Mouse (Mus musculus): Measurements from ENCODE around the gene Csf2.
"Not testable (repeated sequence)": the region's sequence is repeated elsewhere in the genome, so short reads cannot be mapped to it uniquely, and the experiment has no call there.

The Csf2 gene

DNA sequence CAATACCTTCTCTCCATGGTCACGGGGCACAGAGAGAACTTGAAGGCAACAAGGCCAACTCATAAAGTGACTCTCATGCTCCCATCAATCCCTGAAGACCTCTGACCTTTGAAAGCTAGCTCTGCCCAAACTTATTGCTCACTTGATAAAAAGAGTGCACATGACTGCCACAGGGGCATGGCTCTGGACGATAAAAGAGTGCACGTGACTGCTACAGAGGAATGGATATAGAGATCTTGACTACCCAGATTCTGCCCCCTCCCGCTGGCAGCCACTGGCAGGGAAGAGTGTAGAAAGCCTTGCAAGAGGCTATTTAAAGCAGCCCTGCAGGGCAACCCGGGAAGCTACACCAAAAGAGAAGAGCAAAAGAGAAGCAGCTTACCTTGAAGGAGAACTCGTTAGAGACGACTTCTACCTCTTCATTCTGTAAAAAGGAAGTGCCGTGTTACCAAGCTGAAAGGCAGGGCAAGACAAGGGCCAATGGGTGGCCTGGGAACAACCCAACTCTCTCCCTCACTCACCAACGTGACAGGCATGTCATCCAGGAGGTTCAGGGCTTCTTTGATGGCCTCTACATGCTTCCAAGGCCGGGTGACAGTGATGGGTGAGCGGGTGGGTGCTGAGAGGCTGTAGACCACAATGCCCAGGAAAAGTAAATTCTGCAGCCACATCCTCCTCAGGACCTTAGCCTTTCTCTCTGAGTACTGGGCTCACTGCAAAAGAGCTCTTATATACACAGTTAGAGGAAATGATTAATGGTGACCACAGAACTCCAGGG lies at the start of gene Csf2:
Gene Csf2 (minus strand): TSS at position 728 of the 778 bp plus-strand sequence.
- no peak for DNase-seq (ENCODE audit: low read depth, low spot score)

- no peak for DNase-seq (ENCODE audit: low read depth, low spot score)
These were observed 49.3 kb upstream of the Csf2 start for GRCm38 (mm10) chr11:54298777-54299176.

DNA sequence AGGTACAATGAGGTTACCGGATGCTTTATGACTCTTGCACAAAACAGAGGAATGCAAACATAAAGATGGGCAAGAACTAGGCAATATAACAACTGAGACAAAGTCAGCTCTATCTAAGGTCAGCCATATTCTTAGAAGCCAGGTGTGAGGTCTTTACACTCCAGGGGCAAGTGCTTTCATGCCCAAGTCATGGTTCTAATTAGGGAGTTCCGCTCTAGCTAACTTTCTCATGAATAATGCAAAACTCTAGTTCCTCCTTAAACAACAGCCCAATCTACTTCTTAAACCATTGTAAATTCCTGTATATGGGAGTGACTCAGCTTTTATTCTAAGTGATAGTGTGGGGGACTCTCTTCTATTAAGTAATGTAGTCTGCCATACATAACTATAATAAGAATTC lies 48.0 kb upstream of the Csf2 start:
- DNase-seq (ENCODE audit: low read depth, low spot score), result not testable (repeated sequence)

DNA sequence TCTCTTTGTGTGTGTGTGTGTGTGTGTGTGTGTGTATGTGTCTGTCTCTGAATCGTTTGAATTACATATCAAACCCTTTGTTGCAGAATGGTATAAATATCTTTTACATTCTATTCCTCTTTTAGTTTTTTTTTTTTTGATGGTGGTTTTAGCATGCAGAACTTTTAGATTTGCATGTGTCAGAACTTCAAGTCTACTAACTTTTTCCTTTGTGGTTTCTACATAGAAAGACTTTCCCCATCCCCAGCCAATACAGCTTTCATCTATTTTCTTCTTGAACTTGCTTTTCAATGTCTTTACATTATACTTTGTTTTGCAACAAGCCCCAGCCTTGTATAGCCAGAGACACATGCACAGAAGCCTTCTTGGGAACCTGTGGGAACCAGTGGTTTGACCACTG lies 47.3 kb upstream of the Csf2 start:
- no peak for DNase-seq (ENCODE audit: low read depth, low spot score)

DNA sequence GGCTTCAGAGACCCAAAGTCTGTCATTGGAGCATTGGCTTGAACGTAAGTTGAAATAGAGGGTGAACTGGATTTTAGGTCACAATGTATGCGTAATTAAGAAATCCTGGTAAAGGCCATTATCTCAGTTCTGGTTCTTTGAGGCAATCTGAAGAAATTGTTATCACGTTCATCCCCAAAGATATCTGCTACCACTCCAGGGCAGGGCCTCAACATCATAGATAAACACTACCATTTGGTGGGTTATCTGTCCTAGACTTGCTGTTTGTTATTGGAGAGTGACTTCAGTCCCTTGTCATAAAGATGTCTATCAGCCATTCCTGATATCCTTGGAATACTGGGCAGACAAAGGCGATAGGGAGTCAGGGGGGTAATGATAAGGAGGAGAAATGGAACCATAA lies 46.5 kb upstream of the Csf2 start:
- no peak for DNase-seq (ENCODE audit: low read depth, low spot score)

DNA sequence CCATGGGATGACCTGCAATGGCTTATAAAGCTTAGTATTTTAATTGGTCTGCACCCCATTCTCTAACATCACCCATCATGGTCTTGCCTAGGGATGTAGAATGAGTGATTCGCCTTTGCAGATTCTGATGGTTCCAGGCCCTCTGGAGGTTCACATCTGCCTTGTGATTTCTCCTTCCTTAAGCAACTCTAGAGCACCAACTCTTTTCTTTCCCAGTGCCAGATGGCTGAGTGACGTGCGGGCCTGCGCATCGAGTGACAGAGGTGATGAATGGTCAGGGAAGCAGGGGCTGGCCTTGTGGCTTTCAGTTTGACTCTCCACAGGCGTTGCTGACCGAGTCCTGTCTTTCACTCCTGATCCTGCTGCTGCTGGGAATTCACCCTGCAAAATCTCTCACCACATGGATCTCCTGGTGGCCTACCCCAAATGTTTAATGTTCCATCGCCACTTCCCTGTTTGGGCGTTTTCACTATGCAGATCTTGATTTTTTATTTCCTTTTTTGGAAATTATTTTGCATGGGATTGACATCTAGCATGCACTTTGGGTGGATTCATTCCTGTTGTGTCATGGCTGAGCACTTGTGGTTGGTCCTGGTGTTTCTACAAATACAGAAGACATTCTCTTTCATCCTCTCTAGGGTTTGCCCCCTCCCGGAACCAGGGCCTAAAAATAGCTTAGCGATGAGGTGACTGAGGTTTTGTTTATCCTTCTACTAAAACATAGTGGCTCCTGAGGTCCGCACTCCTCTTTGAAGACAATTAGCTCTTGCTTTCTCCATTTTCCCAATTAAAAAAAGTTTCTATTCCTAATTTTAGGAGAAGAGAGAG lies 44.7 kb upstream of the Csf2 start:
- no peak for DNase-seq (ENCODE audit: low read depth, low spot score)

DNA sequence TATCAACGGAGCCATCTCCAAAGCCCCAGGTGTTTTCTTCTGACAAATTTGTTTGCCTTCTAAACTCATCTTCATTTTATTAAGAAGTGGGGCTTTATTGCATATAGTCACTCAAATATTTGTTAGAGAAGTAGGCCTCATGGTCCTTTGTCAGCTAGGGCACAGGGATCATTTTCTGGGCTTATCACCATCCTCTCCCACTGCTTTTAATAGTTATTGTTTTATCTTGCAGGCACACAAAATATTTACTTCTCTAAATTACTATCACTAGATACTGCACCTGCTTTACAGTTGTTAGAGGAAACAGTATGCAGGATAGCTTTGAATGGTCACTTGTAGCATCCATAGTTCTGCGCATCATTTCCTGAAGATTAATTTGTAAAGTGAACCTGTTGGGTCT lies 42.7 kb upstream of the Csf2 start:
- no peak for DNase-seq (ENCODE audit: low read depth, low spot score)

GRCm38 (mm10) chr11:54287821-54288453 lies 38.5 kb upstream of the Csf2 start:
- no peak for DNase-seq (ENCODE audit: low read depth, low spot score)

DNA sequence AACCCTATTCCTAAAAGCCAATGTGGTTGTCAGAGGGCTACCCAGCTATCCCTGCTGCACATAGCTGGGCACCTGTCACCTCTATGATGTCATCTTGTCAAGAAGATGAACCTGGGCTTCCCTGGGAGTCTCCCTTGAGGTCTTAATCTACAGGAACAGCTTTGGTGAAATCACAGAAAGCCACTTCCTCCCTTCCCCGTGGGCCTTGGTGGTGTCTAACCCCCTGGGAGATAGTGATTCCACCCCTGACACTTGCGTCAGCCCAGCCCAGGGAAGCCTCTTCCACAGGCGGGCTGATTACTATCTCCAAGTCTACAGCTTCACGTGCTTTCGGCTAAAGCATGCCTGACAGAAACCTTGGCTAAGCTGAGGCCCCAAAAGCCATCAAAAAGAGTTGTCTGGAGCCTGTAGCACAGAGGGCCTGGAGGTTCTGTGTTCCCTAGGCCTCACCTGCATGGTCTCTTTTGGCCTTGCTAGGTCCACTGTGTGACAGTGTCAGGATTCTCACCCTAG lies 22.0 kb upstream of the Csf2 start:
- DNase-seq (ENCODE audit: low read depth, low spot score), result no peak

DNA sequence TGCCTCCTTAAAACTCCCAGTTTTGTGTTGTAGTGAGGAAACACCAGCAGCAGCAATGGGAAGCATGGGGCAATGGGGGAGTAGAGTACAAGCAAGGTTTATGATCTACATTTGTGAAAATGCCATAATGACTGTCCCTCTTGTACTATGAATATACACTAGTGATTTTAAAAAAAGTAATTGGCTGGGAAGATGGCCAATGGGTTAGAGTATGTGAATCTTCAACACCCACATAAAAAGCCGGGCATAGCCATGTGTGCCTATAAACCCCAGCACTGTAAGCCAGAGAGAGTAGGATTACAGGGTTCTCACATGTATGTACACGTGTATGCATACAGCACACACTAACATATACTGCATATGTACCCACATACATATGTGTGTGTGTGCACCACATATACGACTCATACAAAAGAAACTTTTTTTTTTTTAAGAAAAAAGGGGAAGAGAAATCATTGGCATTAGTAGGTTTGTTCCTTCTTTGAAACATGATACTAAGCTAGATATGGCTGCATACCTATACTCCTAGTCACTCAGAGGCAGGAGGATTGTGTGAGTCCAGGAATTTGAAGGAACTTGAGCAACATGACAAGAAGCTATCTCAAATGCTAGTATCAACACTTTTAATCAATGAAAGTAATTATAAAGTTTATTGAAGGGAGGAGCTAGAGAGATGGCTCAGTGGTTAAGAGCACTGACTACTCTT lies 19.9 kb upstream of the Csf2 start:
- DNase-seq (ENCODE audit: low read depth, low spot score), result no peak

DNA sequence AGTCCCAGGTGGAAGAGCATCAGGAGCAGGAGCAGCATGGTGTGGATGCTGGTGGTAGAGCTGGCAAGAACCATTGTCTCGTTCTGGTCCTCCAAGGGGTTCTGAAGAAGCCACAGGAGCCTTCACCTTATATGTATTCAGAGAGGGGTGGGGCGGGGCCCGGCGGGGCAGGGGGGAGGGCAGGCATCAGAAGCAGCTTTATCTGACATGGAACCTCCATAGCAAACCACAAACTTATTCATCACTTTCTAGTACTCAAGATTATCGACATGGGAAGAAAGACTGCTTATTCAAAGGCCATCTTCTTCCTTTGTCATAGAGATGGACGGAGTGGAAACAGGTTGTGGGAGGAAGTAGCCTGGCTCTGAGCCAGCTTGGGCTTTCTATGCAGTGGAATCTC lies 17.7 kb upstream of the Csf2 start, which contains the start of gene Il3:
Gene Il3 (minus strand): TSS at position 101 of the 400 bp plus-strand sequence.
- DNase-seq (ENCODE audit: low read depth, low spot score), result no peak

- DNase-seq (ENCODE audit: low read depth, low spot score), result no peak
These were observed 15.1 kb upstream of the Csf2 start for GRCm38 (mm10) chr11:54264542-54264941.

DNA sequence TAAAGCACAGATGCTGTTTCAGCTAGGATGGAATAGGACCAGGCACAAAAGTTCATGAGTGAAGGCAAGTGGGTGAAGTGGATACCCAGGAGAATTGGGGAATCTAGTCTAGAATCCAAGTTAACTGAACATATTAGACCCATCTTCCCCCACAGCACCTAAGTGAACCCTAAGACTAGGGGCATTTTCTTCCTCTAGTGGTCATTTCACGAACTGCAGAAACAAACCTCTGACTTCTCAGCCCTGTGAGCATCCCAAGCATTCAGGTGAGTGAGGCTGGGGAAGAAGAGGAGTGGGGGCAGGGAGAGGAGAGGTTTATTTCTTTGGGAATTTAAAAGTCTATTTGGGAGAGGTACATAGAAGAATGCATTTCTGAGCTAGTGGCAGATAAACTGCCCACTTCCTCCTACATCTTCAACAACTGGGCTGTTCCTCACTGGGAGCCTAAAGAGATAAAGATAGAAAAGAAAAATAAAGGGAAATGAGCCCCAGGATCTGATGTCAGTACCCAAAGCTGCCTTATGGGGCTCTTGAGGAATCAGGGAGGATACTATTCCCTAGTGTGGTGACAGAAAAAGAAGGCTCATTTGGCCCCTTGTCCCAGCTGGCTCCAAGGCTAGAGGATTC lies 14.1 kb upstream of the Csf2 start:
- no peak for DNase-seq (ENCODE audit: low read depth, low spot score)

GRCm38 (mm10) chr11:54256624-54257376 lies 7.3 kb upstream of the Csf2 start:
- DNase-seq (ENCODE audit: low read depth, low spot score), result peak; percentile 47

DNA sequence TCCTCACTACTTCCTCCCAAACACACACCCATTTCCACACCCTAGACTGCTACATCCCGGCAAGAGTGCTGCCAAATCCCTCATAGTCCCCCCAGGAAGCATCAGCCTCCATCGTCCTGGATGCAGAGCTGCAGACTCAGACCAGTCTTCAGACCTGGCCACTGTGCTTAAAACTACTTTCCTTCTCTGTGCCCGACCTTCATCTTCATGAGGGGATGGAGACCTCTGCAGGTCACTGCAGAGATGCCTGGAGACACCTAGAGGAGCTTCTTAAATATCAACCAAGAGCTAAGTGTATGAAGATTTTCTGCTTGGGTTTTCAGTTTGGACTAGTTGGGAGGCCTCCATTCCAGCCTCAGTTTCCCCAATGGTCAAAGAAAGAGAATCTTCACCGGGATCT lies 4.6 kb upstream of the Csf2 start:
- DNase-seq (ENCODE audit: low read depth, low spot score), result no peak

GRCm38 (mm10) chr11:54250575-54250974 lies 1.1 kb upstream of the Csf2 start:
- no peak for DNase-seq (ENCODE audit: low read depth, low spot score)

DNA sequence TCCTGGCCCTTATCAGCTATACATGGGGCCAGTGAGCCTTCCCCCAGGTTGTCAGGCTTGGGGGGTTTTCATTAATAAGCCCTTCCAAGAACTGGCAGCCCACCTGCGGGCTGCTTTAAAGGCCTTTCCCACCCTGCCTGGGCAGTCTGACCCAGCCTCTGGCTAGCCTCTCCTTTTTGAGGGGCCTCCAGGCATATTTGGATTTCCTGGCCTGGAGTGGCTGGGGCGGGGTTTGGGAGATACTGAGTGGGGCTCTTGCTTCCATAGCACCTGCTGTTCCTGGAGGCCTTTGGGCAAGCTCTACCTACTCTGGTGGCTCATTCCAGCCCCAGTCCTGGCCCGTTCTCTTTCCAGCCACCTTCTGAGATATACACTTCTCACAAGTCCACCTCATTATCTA lies 281 bp upstream of the Csf2 start:
- DNase-seq (ENCODE audit: low read depth, low spot score), result no peak

GRCm38 (mm10) chr11:54247251-54247950 lies 2.1 kb downstream of the Csf2 start:
- DNase-seq (ENCODE audit: low read depth, low spot score), result no peak

- no peak for DNase-seq (ENCODE audit: low read depth, low spot score)
These were observed 5.0 kb downstream of the Csf2 start for GRCm38 (mm10) chr11:54244465-54244864.

DNA sequence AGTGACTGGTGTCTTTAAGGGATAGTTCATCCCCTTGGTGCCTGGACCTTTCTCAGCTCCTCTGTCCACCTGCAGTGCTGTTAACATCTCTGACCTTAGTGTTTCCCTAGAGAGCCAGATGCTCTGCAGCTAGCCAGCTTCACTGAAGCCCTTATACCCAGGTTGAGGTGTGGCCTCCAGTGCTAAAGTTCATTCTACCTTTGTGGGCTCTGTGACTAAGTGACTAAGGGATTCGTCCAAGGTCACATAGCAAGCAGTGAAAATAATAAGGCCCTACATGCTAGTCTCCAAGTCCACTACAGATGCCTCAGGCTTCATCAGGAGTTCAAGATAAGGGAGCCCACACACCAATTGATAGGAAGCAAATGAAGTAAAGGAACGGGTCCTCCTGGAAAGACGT lies 7.0 kb downstream of the Csf2 start:
- DNase-seq (ENCODE audit: low read depth, low spot score), result no peak

Data from brain, embryonic 18.5 days (tissue).